Mouse (Mus musculus) cerebellum, adult 2 months (tissue): ENCODE results near the gene Olfr373. TPM values are rescaled to one million over a fixed set of nuclear protein-coding genes. Genes with fewer than 3 reads are reported as not detected.

ENCODE experiments used
- DNase-seq, 2 experiments: peaks; one replicate each; pipeline ENCODE4 v3.0.0; 2021
- H3K27ac ChIP-seq: fragments of 200-500 bp; 2 replicates; pipeline ENCODE4 v1.5.1; 2012; ENCODE audit warnings: low read length, control low read depth, inconsistent platforms; ENCODE audit not compliant: insufficient read depth
- H3K27me3 ChIP-seq: fragments of 200-500 bp; 2 replicates; pipeline ENCODE4 v1.6.1; 2012; ENCODE audit warnings: inconsistent platforms, mild to moderate bottlenecking, low read length, moderate library complexity; ENCODE audit not compliant: control insufficient read depth, insufficient read depth
- H3K4me1 ChIP-seq: fragments of 200-500 bp; 2 replicates; pipeline ENCODE4 v1.6.1; 2011; ENCODE audit warnings: low read length; ENCODE audit not compliant: control insufficient read depth, insufficient read depth
- H3K4me3 ChIP-seq: fragments of 200-500 bp; replicated peaks from 2 replicates; pipeline ENCODE3; 2011; ENCODE audit warnings: mild to moderate bottlenecking, low read depth, low read length, control low read depth; ENCODE audit not compliant: insufficient read depth
- CTCF ChIP-seq: fragments of 200-500 bp; IDR thresholded peaks from 2 replicates; pipeline ENCODE4 v1.5.1; 2011; ENCODE audit warnings: low read depth, mild to moderate bottlenecking, control low read depth, low read length, moderate library complexity, borderline replicate concordance; ENCODE audit not compliant: insufficient read depth
- POLR2A ChIP-seq: fragments of 200-500 bp; IDR thresholded peaks from 2 replicates; pipeline ENCODE4 v1.6.1; 2011; ENCODE audit warnings: low read length, control low read depth, borderline replicate concordance; ENCODE audit not compliant: insufficient read depth
- WGBS: fragments of 180-500 bp; shearing (Covaris S2); methylation state at CpG from one replicate; pipeline ENCODE4 v1.1.7; 2018; 5-methylcytosine and 5-hydroxymethylcytosine counted together
- polyA plus RNA-seq: library from polyadenylated mRNA; depleted of rRNA; stranded (reverse); fragments of >200 nt; gene quantifications from 2 replicates; pipeline ENCODE4 v1.2.3, GENCODE M21; 2012

The Olfr373 gene
- polyA plus RNA-seq, 1 experiment, result not detected

DNA sequence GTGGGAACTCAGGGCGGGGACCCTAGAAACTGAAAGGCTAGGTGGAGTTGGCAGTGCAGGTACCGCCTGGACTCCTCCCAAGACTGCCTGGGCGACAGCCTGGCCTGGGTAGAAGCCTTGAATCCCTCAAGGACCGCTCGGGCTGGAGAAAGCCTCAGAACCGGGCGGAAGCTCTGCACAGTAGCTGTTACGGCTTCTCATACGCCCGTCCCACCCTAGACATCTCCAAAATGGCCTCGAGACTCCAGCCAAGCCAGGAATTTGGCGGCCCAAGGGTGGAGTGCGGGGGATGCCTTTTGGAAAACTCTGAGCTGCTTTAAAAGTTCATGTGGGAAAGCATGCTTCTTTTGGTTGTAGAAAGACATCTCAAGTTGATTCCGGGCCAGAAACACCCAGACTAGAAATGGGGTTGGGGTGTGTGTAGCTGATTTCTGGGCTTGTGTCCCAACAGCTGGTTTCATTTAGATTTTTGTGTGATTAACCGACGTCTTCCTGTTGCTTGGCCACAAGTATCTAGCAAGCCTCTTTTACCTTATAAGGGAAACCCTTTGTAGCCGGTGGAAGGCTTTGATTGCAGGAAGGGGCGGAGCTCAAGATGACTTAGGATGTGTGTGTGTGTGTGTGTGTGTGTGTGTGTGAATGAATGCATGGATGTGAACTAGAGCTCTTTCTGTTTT, 53.5 kb downstream of the Olfr373 start:
- DNase-seq, result peak; percentile 53 to 56

DNA sequence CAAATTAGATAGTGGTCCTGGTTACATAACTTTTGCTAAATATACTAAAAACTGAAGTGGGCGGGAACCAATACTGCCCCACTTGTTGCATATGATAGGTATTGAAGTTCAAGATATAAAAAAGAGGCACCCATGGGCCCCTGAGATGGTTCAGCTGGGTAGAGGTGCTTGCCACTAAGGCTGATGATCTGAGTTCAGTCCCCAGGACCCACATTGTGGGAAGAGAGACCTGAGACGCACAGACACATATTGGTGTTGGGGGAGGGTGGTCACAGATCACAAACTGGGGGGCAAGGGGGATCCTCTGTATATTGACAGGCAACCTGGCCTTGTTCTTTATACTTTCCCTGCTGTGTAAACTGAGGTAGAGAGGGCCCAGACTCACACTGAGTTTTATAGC, 54.5 kb downstream of the Olfr373 start:
- H3K4me1 ChIP-seq, result no peaks in the 10 kb centered on the region
- H3K4me3 ChIP-seq, result no peak overlapping the region
- TF ChIP-seq CTCF, result no peak
- no peak for TF ChIP-seq POLR2A
- H3K27me3 ChIP-seq, result no peaks in the 10 kb centered on the region
- DNase-seq, result no peak
- H3K27ac ChIP-seq, result no peak overlapping the region
- 87% methylated on average over 2 of the region's 2 CpGs for WGBS

More for the DNA sequence above, 53.5 kb downstream of the Olfr373 start:
- no peaks in the 10 kb centered on the region for H3K27me3 ChIP-seq
- H3K27ac ChIP-seq, result peak overlapping the region; percentile 28; the same call in 1 of the 2 replicates
- peak overlapping the region; percentile 74 for H3K4me3 ChIP-seq
- no peaks in the 10 kb centered on the region for H3K4me1 ChIP-seq
- no peak for TF ChIP-seq POLR2A
- 6% methylated on average over 18 of the region's 18 CpGs for WGBS

DNA sequence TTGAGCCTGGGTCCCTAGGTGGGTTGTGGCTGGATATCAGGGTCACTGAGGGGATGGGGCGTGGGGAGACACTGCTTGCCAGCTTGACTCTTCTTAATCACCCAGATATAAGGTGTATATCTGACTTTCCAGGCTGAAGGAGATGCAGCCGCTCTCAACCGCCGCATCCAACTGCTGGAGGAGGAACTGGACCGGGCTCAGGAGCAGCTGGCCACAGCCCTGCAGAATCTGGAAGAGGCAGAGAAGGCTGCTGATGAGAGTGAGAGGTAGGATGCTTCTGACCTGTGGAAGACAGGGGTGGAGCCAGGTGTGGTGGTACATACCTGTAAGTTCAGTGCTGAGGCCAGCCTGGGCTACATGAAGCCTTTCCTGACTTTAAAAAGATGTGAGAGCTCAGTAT, 55.5 kb downstream of the Olfr373 start:
- TF ChIP-seq POLR2A (no peak), CTCF (no peak)
- H3K4me1 ChIP-seq, result no peaks in the 10 kb centered on the region
- H3K27me3 ChIP-seq, result no peaks in the 10 kb centered on the region
- no peak overlapping the region for H3K27ac ChIP-seq
- no peak for DNase-seq
- no peak overlapping the region for H3K4me3 ChIP-seq
- 97% methylated on average over 5 of the region's 5 CpGs for WGBS

DNA sequence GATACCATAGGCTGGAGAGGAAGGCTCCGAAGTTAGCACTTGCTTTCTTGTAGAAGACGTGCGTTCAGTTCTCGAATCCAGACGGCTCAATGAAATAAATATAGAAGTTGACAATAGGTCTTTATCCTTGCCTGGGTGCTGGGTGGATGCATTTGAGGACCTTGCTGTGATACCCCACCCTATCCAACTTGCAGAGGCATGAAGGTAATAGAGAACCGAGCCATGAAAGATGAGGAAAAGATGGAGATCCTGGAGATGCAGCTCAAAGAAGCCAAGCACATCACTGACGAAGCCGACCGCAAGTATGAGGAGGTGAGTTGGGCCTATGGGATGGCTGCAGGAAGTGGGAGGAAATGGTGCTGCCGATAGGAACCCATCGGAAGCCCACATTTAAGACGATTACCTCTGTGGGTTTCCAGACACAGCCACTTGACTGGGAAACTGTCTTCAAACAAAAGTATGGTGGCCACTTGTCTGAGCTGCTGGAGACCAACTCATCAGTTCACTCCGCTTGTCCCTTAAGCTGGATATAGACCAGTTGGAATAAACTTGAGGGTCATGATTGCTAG, 60.4 kb downstream of the Olfr373 start:
- whole genome bisulfite sequencing, result 93% methylated on average over 13 of the region's 13 CpGs
- no peak for TF ChIP-seq CTCF
- TF ChIP-seq POLR2A, result no peak
- H3K4me3 ChIP-seq, result no peak overlapping the region
- H3K4me1 ChIP-seq, result no peaks in the 10 kb centered on the region
- DNase-seq, result no peak
- H3K27me3 ChIP-seq, result no peaks in the 10 kb centered on the region
- H3K27ac ChIP-seq, result no peak overlapping the region

DNA sequence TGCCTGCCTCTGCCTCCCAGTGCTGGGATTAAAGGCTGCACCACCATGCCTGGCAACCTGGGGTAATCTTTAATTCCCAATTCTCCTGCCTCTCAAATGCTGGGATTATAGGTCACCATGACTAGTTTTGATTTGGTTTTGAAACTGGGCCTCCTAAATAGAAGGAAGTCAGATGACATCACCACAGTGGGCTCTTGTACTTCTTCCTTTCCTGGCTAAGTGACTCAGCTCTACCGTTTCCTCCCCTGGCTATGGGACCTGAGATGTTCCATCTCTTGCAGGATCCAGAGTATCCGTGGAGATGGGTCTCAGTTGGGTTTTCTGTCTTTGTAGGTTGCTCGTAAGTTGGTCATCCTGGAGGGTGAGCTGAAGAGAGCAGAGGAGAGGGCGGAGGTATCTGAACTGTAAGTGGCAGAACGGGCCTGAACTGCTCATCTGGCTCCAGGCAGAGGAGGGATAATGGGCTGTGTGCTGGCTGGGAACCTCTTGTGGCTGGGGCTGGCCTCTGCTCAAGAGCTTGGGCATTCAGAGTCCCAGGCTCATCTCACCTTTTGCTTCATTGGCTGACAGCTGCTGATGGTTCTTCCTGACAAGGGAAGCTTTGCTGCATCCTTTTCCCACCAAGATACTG, 61.5 kb downstream of the Olfr373 start:
- Histone ChIP-seq H3K4me3 (no peak overlapping the region), H3K4me1 (no peaks in the 10 kb centered on the region), H3K27ac (no peak overlapping the region), H3K27me3 (no peaks in the 10 kb centered on the region)
- TF ChIP-seq CTCF (no peak), POLR2A (no peak)
- DNase-seq, result no peak
- 90% methylated on average over 5 of the region's 5 CpGs for WGBS

DNA sequence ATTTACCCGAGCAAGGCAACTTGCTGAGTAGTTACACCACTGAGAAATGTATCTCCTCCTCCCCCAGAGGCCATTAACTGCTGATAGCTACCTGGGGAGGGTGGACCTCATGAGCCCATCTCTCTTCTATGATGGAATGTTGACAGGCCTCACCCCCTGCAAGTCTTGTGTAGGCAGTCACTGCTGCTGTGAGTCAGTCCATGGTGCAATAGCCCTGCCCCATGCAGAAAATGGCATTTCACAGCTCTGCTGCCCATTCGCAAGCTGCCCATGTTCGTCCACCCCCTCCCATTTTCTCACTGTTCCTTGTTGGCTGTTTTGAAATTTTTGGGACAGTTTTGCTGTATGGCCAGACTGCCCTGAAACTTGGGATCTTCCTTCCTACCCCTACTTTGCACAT, 62.5 kb downstream of the Olfr373 start:
- H3K4me1 ChIP-seq, result no peaks in the 10 kb centered on the region
- no peak overlapping the region for H3K4me3 ChIP-seq
- no peak for DNase-seq
- 84% methylated on average over 3 of the region's 3 CpGs for WGBS
- TF ChIP-seq POLR2A (no peak), CTCF (no peak)
- no peaks in the 10 kb centered on the region for H3K27me3 ChIP-seq
- no peak overlapping the region for H3K27ac ChIP-seq

DNA sequence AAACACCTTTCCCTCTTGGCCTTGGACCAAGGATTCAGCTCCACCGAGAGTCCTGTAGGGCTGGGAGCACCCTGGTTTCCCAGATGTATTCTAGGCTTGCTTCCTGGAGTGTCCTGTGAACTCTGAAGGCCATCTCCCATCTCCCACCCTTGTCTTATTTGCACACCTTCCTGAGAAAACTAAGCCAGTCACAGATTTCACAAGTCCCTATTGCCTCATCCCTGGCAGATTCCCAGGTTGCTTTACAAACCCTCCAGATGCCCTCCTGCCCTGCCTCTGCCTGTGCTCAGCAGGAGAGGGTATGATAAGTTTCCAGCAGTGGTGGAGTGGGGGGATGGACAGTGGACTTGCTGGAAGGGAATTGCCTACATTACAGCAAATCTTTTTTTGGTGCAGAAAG, 63.1 kb downstream of the Olfr373 start:
- 74% methylated on average over 1 of the region's 1 CpGs for WGBS
- no peak overlapping the region for H3K27ac ChIP-seq
- H3K4me1 ChIP-seq, result no peaks in the 10 kb centered on the region
- no peaks in the 10 kb centered on the region for H3K27me3 ChIP-seq
- no peak overlapping the region for H3K4me3 ChIP-seq
- no peak for DNase-seq
- TF ChIP-seq CTCF (no peak), POLR2A (no peak)

DNA sequence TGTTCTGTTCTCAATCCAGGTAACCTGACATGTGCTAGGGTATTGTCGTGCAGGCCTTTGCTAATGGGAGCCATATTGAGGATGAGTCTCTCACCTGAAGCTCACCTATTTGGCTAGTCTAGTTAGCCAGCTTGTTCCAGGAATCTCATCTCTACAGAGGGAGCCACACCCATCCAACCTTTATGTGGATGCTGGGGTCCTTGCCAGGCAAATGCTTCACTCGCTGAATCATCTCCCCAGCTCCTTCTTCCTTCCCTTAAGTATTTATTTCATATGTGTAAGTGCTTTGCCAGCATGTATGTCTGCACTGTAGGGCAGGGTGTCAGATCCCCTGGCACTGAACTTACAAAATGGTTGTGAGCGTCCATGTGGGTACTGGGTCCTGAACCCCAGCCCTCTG, 63.6 kb downstream of the Olfr373 start:
- TF ChIP-seq CTCF (no peak), POLR2A (no peak)
- 86% methylated on average over 3 of the region's 3 CpGs for WGBS
- Histone ChIP-seq H3K4me1 (no peaks in the 10 kb centered on the region), H3K4me3 (no peak overlapping the region), H3K27ac (no peak overlapping the region), H3K27me3 (no peaks in the 10 kb centered on the region)
- DNase-seq, result no peak
